Mouse (Mus musculus): ENCODE data around the gene Ugt1a7c.

- no peak for TF ChIP-seq CTCF (IDR thresholded peaks at IDR 0.05; ENCODE audit: borderline replicate concordance, control insufficient read depth, extremely low read depth, insufficient read depth, low read length, poor library complexity)
- no peak for TF ChIP-seq POLR2A (IDR thresholded peaks at IDR 0.05; ENCODE audit: control insufficient read depth, extremely low read depth, insufficient read depth, low read length, poor library complexity)
Measured at GRCm38 (mm10) chr1:88234646-88235045, 139.8 kb downstream of the Ugt1a7c start.

Measured in thymus, adult 2 months (tissue).